Mouse (Mus musculus) kidney, adult 18-20 months (tissue): Measurements from ENCODE around the gene Gcc2.
"Not testable (repeated sequence)": the region's sequence is repeated elsewhere in the genome, so short reads cannot be mapped to it uniquely, and the experiment has no call there.

Experiments used
- DNase-seq: peaks from one replicate; pipeline ENCODE4 v3.0.0; 2021

Gcc2 gene

GRCm38 (mm10) chr10:58323028-58323991 is 68.0 kb downstream of the Gcc2 start, which contains the start of gene Lims1:
Gene Lims1 (plus strand): TSS chr10:58323466.
- peak; percentile 99 for DNase-seq

- no peak for DNase-seq
These were observed 71.0 kb downstream of the Gcc2 start for GRCm38 (mm10) chr10:58326271-58326670.

- not testable (repeated sequence) for DNase-seq
These were observed 72.5 kb downstream of the Gcc2 start for GRCm38 (mm10) chr10:58327836-58328235.

GRCm38 (mm10) chr10:58328517-58329108 is 73.3 kb downstream of the Gcc2 start:
- DNase-seq, result peak; percentile 53

- DNase-seq, result no peak
These were observed 75.3 kb downstream of the Gcc2 start for GRCm38 (mm10) chr10:58330635-58331034.

DNA sequence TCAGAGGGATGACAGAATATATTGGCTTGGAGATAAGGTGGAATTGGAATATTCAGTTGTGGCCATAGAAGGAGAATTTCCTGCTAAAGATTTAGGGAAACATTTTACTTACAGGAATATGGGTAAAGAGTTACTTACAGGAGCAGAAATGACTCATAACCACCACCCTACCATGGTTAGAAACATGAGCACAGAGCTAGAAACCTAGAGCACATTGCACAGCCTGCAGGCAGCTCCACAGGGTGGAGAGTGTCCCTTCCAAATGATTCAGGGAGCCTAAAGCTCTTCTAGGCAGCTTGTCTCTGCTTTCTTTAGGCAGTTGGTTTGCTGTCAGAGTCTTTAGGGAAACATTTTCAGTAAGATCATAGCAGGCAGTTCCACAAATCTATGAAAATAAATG is 76.4 kb downstream of the Gcc2 start:
- no peak for DNase-seq

GRCm38 (mm10) chr10:58333414-58333813 is 78.1 kb downstream of the Gcc2 start:
- no peak for DNase-seq

GRCm38 (mm10) chr10:58336156-58336555 is 80.9 kb downstream of the Gcc2 start:
- no peak for DNase-seq

- DNase-seq, result not testable (repeated sequence)
These were observed 81.8 kb downstream of the Gcc2 start for GRCm38 (mm10) chr10:58337091-58337490.

- DNase-seq, result no peak
These were observed 83.3 kb downstream of the Gcc2 start for GRCm38 (mm10) chr10:58338590-58338989.

- peak; percentile 16 for DNase-seq
These were observed 86.4 kb downstream of the Gcc2 start for GRCm38 (mm10) chr10:58341685-58342084.

GRCm38 (mm10) chr10:58342199-58342598 is 86.9 kb downstream of the Gcc2 start:
- DNase-seq, result no peak

- DNase-seq, result no peak
These were observed 88.3 kb downstream of the Gcc2 start for GRCm38 (mm10) chr10:58343552-58343951.

GRCm38 (mm10) chr10:58350600-58350999 is 95.3 kb downstream of the Gcc2 start:
- no peak for DNase-seq

GRCm38 (mm10) chr10:58351670-58352069 is 96.4 kb downstream of the Gcc2 start:
- no peak for DNase-seq

DNA sequence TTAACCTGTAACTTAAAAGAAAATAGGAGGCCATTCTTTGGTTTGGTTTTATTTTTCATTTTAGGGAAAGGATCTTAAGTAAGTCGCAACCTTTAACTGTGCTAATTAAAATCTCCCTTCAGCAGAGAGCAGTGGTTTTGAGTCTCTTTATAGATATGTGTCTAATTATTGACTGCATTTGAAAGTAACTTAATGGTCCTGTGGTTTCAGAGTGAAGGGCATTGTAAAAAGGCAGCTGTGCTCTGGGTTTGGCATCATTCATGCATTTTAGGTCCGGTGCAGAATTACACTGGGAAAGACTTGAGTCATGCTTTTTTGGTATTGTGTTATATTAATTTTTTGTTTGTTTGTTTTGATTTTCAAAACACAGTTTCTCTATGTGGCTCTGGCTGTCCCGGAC is 97.1 kb downstream of the Gcc2 start:
- DNase-seq, result no peak

DNA sequence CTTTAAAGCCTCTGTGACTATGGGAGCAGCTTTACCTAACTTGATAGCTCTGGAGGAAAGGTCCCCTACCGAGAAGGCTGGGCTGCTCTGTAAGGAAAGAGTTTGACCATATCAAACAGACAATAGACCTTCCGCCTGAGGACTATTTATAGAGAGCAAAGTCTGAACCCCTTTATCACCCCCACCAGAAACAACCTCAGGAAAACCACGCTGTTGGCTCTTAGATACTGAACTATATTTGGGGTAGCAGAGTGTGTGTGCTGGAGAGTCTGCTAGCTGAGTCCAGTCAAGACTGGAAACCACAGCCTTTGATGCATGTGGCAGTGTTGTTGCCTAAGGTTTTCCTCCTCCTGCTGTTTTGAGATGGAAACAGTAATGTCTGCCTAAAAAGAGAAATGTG is 99.3 kb downstream of the Gcc2 start:
- DNase-seq, result peak; percentile 15
